Mouse (Mus musculus) embryonic fibroblast, embryonic 13.5 days (primary cell): ENCODE measurements around the gene Golm1.

Experiments
- CTCF ChIP-seq: IDR thresholded peaks from 2 replicates; pipeline ENCODE4 v1.5.1; 2011; ENCODE audit warnings: mild to moderate bottlenecking, control low read depth, low read length, moderate library complexity, borderline replicate concordance; ENCODE audit not compliant: insufficient read depth
- POLR2A ChIP-seq: IDR thresholded peaks from 2 replicates; pipeline ENCODE4 v1.6.1; 2011; ENCODE audit warnings: low read depth, mild to moderate bottlenecking, control low read depth, low read length, moderate library complexity

DNA sequence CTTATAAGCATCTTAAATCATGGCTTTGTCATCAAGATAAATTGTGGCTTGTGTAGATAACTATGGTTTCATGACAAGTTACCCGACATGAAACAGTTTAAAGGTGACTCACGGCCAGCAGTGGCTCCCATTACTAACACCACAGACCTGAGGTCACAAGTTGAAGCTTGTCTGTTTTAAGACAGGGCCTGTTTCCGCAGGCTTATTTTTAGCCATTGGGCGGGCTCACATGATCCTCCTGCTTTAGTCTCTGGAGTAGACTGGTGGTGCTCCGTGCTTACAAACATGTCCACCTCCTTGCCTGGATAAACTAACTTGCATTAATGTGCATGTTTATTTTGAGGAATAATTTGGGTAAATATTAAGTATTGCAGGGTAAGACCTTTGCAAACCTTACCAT lies 50.7 kb downstream of the Golm1 start:
- TF ChIP-seq POLR2A (no peak), CTCF (no peak)
